Mouse (Mus musculus) c-Kit-positive CD71-positive TER-119-positive erythroid progenitor cells, embryonic 14.5 days (primary cell): ENCODE data around the gene Gm8212.
"Not testable (repeated sequence)": the region's sequence is repeated elsewhere in the genome, so short reads cannot be mapped to it uniquely, and the experiment has no call there.

Experiments
- DNase-seq: peaks from one replicate; pipeline ENCODE4 v3.0.0-alpha.2; 2013; ENCODE audit warnings: low spot score

The Gm8212 gene

DNA sequence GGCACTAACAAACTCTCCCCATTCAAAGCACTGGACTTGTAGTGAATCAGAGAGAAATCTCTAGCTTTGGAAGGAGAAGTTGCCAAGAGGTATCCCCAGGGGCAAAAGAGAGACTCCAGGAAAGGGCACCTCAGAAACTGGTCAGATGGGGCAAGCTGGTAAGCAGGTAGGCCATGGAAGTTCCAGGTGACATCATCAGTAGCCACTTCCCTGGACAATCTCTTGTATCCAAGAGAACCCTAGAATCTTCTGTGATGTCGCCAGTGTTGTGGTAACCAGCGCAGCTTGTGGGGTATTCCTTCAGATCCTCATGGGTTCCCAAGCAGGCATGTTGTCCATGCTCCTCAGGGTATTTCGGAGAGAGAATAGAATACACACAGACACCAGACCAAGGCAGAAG is at the start of gene Gm8212:
Gene Gm8212, plus strand, starts transcription at position 301 of the 400 bp plus-strand sequence.
- not testable (repeated sequence) for DNase-seq

DNA sequence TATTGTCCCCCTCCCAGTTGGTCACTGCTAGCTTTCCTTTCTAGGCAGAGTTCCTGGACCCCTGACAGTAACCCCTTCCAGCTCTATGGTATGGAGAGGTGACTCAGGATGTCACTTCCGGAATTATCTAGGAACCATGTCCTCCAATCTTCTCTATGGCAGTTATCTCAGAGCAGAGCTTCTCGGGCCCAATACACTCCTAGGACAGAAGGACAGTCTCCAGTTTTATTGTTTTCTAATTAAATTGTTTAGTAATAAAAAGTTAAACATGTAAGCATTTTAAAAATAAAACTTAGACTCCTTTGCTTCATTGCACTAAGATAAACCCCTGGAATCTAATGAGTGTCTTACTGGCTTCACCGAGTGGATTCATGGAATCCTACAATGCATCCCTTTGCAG is 15.7 kb downstream of the Gm8212 start, which contains the start of gene 4930503E14Rik:
Gene 4930503E14Rik, minus strand, starts transcription at position 101 of the 400 bp plus-strand sequence.
- not testable (repeated sequence) for DNase-seq

DNA sequence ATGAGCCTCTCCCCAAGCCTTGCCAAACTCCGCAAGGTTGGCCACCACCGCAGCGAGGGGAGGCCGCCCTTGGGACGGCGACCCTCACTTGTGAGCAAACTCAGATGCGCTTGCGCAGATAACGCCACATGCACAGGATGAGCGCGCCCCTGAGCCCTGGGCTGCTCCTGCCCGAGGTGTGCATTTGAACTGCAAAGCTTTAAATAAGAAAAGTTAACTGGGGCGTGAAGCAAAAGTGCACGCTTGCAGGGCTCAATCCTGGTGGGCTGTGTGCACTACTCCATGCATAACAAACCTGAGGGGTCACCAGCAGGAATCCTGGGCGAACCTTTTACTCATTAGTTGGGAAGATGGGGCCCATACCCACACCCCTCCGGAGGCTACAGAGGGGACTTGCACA is 50.6 kb downstream of the Gm8212 start:
- DNase-seq: no peak
